Mouse (Mus musculus): ENCODE data around the gene Hoxb9. TPM values are rescaled to one million over a fixed set of nuclear protein-coding genes. Genes with fewer than 3 reads are reported as not detected.

The Hoxb9 gene
- not detected for total RNA-seq (2023)

DNA sequence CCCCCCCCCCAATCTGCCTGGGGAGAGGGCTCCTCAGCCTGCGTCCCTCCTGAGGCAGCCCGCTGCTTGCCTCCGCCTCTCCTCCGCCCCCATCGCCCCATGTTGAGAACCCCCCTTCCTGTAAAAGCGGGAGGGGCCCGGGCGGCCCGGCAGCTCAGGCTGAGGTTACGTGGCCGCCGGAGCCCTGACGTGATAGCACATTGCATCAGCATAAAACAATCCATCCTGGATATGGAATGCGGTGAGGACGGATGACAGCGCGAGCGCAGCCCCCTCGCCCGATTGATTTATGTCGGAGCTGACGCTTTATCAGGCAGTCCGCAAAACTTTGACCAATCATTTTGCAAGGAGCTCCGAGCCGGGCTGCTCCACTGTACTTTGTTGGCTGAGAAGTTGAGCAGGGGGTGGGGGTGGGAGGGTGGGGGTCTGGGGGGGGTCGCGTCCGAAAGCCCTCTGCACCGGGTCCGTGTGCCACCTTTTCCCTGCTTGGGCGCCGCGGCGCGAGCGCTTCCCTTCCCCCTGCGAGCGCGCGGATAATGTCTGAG is at the start of gene Hoxb9:
Hoxb9 (plus strand) TSS at position 462 of the 545 bp plus-strand sequence.

GRCm38 (mm10) chr11:96281855-96282570 is 10.8 kb downstream of the Hoxb9 start, which contains the start of gene Hoxb8:
Gene Hoxb8, plus strand, starts transcription at chr11:96281905.

GRCm38 (mm10) chr11:96285771-96286738 is 14.8 kb downstream of the Hoxb9 start, which contains the start of gene Hoxb7:
Gene Hoxb7, plus strand, starts transcription at chr11:96286623.

DNA sequence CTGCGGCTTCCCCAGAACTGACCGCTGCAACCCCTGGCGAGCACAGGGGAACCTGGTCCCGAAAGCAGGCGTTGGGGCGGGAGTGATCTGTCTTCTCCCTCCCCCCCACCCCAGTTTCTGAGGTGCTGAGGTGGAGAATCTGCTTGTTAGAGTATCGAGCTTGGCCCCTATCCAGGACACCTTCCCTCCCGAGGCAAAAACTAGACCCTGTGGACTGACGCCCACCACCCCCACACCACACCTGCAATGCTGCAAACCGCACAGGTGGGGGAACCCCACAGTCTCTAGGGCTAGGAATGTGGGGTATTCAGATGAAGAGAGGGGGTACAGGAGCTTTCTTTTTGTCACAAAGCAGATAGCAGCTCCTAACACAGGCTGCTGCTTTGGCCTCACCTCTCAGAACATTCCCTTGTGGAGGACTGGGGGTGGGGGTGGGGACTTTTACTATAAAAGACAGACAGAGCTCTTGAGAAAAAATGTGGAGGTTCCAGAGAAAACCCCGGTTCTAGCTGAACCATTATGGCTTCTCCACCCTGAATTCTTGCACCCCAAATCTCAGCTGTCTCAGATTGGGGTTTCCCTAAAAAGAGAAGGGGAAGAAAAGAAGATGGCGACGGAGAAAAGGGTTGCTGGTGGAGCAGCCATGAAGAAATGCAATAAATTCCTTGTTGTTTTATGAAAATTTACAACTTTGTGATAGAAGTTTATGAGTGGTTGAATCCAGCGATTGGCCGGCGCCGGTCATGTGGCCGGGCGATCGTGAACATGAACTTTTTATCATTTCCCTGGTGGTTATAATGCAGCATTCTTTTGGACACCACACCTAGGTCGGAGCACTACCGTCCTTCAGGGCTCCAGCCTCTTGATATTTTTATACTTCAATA is 20.7 kb downstream of the Hoxb9 start, which contains the start of gene Hoxb6:
Hoxb6 (plus strand) TSS at position 796 of the 884 bp plus-strand sequence.

DNA sequence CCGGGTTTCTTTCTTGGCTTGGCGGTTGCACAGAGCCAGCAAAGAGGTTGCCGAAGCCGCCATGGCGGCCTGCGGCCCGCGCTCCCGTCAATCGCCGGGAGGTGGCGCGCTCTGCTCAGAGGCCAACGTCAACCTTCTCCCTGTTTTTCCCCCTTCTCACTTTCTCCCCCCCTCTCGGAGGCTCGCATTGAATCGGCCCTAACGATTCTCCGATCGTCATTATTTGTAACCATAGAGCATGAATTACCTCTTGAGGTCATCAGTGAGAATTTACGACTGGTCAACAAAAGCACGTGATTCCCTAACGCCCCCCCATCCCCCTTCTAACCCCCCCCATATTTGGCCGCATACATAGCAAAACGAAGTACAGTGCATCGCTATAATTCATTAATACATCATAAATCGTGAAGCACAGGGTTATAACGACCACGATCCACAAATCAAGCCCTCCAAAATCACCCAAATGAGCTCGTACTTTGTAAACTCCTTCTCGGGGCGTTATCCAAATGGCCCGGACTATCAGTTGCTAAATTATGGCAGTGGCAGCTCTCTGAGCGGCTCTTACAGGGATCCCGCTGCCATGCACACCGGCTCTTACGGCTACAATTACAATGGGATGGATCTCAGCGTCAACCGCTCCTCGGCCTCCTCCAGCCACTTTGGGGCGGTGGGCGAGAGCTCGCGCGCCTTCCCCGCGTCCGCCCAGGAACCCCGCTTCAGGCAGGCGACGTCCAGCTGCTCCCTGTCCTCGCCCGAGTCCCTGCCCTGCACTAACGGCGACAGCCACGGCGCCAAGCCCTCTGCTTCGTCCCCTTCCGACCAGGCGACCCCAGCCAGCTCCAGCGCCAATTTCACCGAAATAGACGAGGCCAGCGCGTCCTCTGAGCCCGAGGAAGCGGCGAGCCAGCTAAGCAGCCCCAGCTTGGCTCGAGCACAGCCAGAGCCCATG is 32.2 kb downstream of the Hoxb9 start, which contains the start of gene Hoxb5:
Hoxb5 (plus strand) TSS at position 186 of the 949 bp plus-strand sequence.

GRCm38 (mm10) chr11:96317608-96318367 is 46.5 kb downstream of the Hoxb9 start, which contains the start of gene Hoxb4:
Gene Hoxb4, plus strand, starts transcription at chr11:96318267.

DNA sequence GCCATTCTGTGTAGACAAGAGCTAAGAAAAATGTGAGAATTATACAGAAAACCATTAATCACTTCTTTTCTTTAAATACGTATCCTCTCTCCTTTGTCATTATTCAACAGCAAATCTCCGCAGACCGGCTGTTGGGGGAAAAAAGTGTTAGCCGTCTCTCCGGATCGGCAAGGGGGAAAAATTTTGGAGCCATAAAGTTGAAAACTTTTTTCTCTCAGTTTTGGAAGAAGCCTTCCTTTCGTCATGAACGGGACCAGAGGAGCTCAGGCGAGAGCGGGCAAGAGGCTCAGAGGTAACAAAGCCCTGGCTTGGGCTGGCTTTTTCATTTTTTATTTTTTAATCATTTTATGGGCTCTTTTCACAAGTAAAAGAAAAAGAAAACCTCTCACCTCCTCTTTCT is 51.9 kb downstream of the Hoxb9 start, which contains the start of gene Hoxb3:
Hoxb3 (plus strand) TSS at position 173 of the 400 bp plus-strand sequence.

Other genes starting within 250 kb of the Hoxb9 start
- not detected for gene Gip, start 246.9 kb upstream of the Hoxb9 start, total RNA-seq (2023)
- 10 to 100 TPM; 58.1 to 61.5 TPM for gene Snf8, start 236.6 kb upstream of the Hoxb9 start, total RNA-seq (2023)
- 10 to 100 TPM; 47.1 to 51.4 TPM for gene Ube2z, start 206.1 kb upstream of the Hoxb9 start, total RNA-seq (2023)
- gene Atp5g1, start 195.8 kb upstream of the Hoxb9 start, total RNA-seq (2023), result 100 to 1,000 TPM; 128 to 133 TPM
- not detected for gene Calcoco2, start 159.5 kb upstream of the Hoxb9 start, total RNA-seq (2023)
- gene Ttll6, start 137.7 kb upstream of the Hoxb9 start, total RNA-seq (2023), result not detected
- gene Hoxb13, start 77.1 kb upstream of the Hoxb9 start, total RNA-seq (2023), result not detected
- not detected for gene Hoxb8, start 10.4 kb downstream of the Hoxb9 start, total RNA-seq (2023)
- not detected for gene Hoxb7, start 15.2 kb downstream of the Hoxb9 start, total RNA-seq (2023)
- not detected for gene Hoxb6, start 21.0 kb downstream of the Hoxb9 start, total RNA-seq (2023)
- gene Hoxb5, start 31.9 kb downstream of the Hoxb9 start, total RNA-seq (2023), result not detected
- gene Hoxb4, start 46.8 kb downstream of the Hoxb9 start, total RNA-seq (2023), result under 1 TPM; 0.90 to 0.95 TPM
- gene Hoxb3, start 51.9 kb downstream of the Hoxb9 start, total RNA-seq (2023), result not detected
- not detected for gene Hoxb2, start 79.1 kb downstream of the Hoxb9 start, total RNA-seq (2023)
- not detected for gene Hoxb1, start 94.3 kb downstream of the Hoxb9 start, total RNA-seq (2023)
- gene Skap1, start 193.1 kb downstream of the Hoxb9 start, total RNA-seq (2023), result 100 to 1,000 TPM; 434 to 508 TPM

All from T-cell, adult 66 days (primary cell).